Mouse (Mus musculus) thymus, adult 2 months (tissue): ENCODE measurements around the gene Incenp.

Experiments used
- CTCF ChIP-seq: fragments of 200-500 bp; IDR thresholded peaks from 2 replicates; pipeline ENCODE4 v1.5.1; 2012; ENCODE audit warnings: mild to moderate bottlenecking, control low read depth, low read length, moderate library complexity, borderline replicate concordance; ENCODE audit not compliant: control insufficient read depth, poor library complexity, insufficient read depth; ENCODE audit errors: extremely low read depth
- POLR2A ChIP-seq: fragments of 200-500 bp; IDR thresholded peaks from 2 replicates; pipeline ENCODE4 v1.6.1; 2012; ENCODE audit warnings: mild to moderate bottlenecking, low read length, control low read depth, moderate library complexity; ENCODE audit not compliant: control insufficient read depth, poor library complexity, insufficient read depth; ENCODE audit errors: extremely low read depth

DNA sequence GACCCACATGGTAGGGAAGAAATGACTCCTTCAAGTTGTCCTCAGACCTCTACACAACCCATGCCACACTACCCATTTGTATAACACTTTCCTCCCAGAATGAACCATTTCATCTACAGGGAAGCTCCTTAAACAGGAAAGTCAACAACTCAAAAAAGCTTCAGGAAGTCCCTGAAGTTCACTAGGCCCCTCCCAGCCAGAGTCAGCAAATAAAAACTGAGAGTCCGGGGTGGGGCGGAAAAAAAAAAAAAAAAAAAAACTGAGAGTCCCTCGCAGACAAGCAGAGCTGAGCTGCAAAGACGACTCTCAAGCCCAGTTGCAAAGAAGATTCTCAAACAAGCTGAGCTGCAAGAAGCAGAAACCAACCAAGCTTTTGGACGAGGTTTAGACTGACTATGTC, 3.3 kb downstream of the Incenp start:
- TF ChIP-seq CTCF, result no peak
- TF ChIP-seq POLR2A, result no peak
